In genomic region chr3:53656878-53657561, GRCm38 (mm10) we compare ENCODE assay signal across 8 mouse cellular contexts. TPM values are rescaled to one million over a fixed set of nuclear protein-coding genes. Genes with fewer than 3 reads are reported as not detected.
A peak's percentile ranks its signal among the peaks of the same experiment; 100 is the strongest.
DNase-seq lines count a peak whose midpoint lies in the region; ATAC-seq and TF ChIP-seq lines count a peak whose summit lies in the region.

TSS of gene Frem2 (minus strand) at chr3:53657355.

- no peak for TF ChIP-seq EP300 in lung, postnatal 0 days (IDR thresholded peaks at IDR 0.05)

- no peak for TF ChIP-seq CTCF in lung, postnatal 0 days (IDR thresholded peaks at IDR 0.05)

- peak; percentile 46 to 48; a peak in 3 of 4 replicates for ATAC-seq in hematopoietic stem cell, adult 5-6 weeks (replicated peaks in 1 of 2; ENCODE audit: insufficient read depth in 1 of 2, low FRiP score in 2 of 2, low TSS enrichment in 1 of 2, low read depth in 1 of 2, poor library complexity in 2 of 2, severe bottlenecking in 2 of 2)
- ATAC-seq in lung, postnatal 0 days, result peak; percentile 96

- H3K9me3 ChIP-seq in lung, postnatal 0 days (ENCODE audit: low read length), result no peaks in the 10 kb centered on the region

- H3K9ac ChIP-seq in lung, postnatal 0 days (replicated peaks; ENCODE audit: low read depth), result no peak within 1 kb of the TSS

- H3K27me3 ChIP-seq in lung, postnatal 0 days (replicated peaks; ENCODE audit: insufficient read depth, low read length), result no peaks in the 10 kb centered on the region; the same call in 1 of the 2 replicates

- peak within 1 kb of the TSS; percentile 46 for H3K4me3 ChIP-seq in lung, postnatal 0 days (ENCODE audit: low read depth, low read length)

- H3K4me2 ChIP-seq in lung, postnatal 0 days (replicated peaks; ENCODE audit: low read depth, low read length), result peak within 1 kb of the TSS; percentile 89

- peaks cover 8% of the 10 kb centered on the region for H3K4me1 ChIP-seq in lung, postnatal 0 days (ENCODE audit: insufficient read depth, low read depth, low read length)

- DNase-seq in 3134 (ENCODE audit: extremely low read depth, insufficient read length, low spot score), result peak; percentile 7
- DNase-seq in adrenal gland, postnatal 14 days, result peak; percentile 71
- DNase-seq in forelimb bud, embryonic 11.5 days (ENCODE audit: low read depth, low spot score), result peak; percentile 87
- peak; percentile 36 to 46 for DNase-seq in layer of hippocampus, adult 8-10 months (ENCODE audit: low spot score in 2 of 2)
- peak; percentile 88 for DNase-seq in lung, postnatal 0 days (ENCODE audit: low spot score)
- DNase-seq in right cerebral cortex, postnatal 10 days (ENCODE audit: low spot score in 2 of 2), result peak; percentile 88 to 90
- DNase-seq in spleen, postnatal 4 days (ENCODE audit: low spot score in 2 of 2), result no peak

- no peaks in the 10 kb centered on the region for H3K36me3 ChIP-seq in lung, postnatal 0 days (ENCODE audit: insufficient read depth, low read length)

- 1% methylated on average over 34 of the region's 34 CpGs for WGBS in lung, postnatal 0 days

- 0 out of 2 replicates have a peak within 1 kb of the TSS, but pooled peaks have one; percentile 38 for H3K27ac ChIP-seq in lung, postnatal 0 days (ENCODE audit: low read length)

RNA-seq across cellular contexts. Expression of gene Frem2, which starts in this region (rescaled TPM):
- 0.68 and 1.9 TPM in 2 replicates for total RNA-seq in adrenal gland, postnatal 14 days (2021)
- total RNA-seq in hematopoietic stem cell, adult 5-6 weeks (2017), result not detected in 2 replicates
- 1 to 10 TPM; 2.4 to 2.9 (median 2.8) TPM for total RNA-seq in layer of hippocampus, adult 8-10 months (2022)
- 1.6 and 1.8 TPM in 2 replicates for polyA plus RNA-seq in lung, postnatal 0 days (2015; fragmentation: Nextera tagmentation; extraction: Ambion mirVana)

Comparison
In these comparisons a context has a peak if more than half of its experiments do, and no peak if none do; other contexts are left out.
1. Peak in ATAC-seq in hematopoietic stem cell, adult 5-6 weeks; RNA of the gene not detected or under 1 TPM.
2. DNase-seq: peak in 3134 (single experiment), adrenal gland, postnatal 14 days (single experiment), forelimb bud, embryonic 11.5 days (single experiment), layer of hippocampus, adult 8-10 months (2 of 2), lung, postnatal 0 days (single experiment) and right cerebral cortex, postnatal 10 days (2 of 2); none in spleen, postnatal 4 days (0 of 2).